Mouse (Mus musculus): ENCODE measurements at regions not wholly inside any gene's neighbourhood (a gene's known extent, or its start where the extent isn't known, plus 50 kb on each side); places are given as distances from the start of the nearest gene placed in this dataset.

DNA sequence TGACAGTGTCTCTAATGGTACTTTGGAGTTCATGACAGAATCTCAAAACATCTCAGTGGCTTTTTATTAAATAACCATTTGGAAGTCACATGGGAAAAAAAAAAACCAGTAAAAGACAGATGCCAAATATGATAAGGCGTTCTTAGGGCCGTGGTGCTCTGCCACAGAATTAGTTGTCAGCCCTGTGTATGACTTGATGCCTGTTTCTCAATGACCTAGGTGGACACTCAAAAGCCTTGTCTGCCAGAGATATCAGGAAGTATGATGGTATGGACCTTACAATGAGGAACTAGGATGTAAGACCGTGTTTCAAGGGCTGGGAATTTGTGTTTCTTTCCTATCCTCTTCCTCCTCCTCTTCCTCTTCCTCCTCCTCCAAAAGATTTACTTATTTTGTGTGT, 364.9 kb downstream of the Cd83 start:
- no peaks in the 10 kb centered on the region for H3K27me3 ChIP-seq
- H3K4me1 ChIP-seq: no peaks in the 10 kb centered on the region
- no peak overlapping the region for H3K4me3 ChIP-seq (replicated peaks)
- 71% methylated on average over 3 of the region's 3 CpGs for WGBS
- H3K9me3 ChIP-seq (replicated peaks): no peaks in the 10 kb centered on the region
- no peak for ATAC-seq (ENCODE audit: insufficient number of reproducible peaks, low FRiP score, low TSS enrichment, low read depth)
- no peak overlapping the region for H3K9ac ChIP-seq
- no peak overlapping the region for H3K27ac ChIP-seq (replicated peaks)
- no peaks in the 10 kb centered on the region for H3K36me3 ChIP-seq
- H3K4me2 ChIP-seq (replicated peaks): no peak overlapping the region

- Histone ChIP-seq H3K9me3 (replicated peaks) (no peaks in the 10 kb centered on the region), H3K27ac (replicated peaks) (no peak overlapping the region), H3K36me3 (no peaks in the 10 kb centered on the region), H3K4me3 (replicated peaks) (no peak overlapping the region), H3K9ac (no peak overlapping the region), H3K27me3 (no peaks in the 10 kb centered on the region), H3K4me1 (no peaks in the 10 kb centered on the region), H3K4me2 (replicated peaks) (no peak overlapping the region)
- ATAC-seq (ENCODE audit: insufficient number of reproducible peaks, low FRiP score, low TSS enrichment, low read depth): no peak
- 83% methylated on average over 6 of the region's 6 CpGs for WGBS
Observed at GRCm38 (mm10) chr13:44151526-44151925, 367.0 kb downstream of the Cd83 start.

- no peaks in the 10 kb centered on the region for H3K36me3 ChIP-seq
- ATAC-seq (ENCODE audit: insufficient number of reproducible peaks, low FRiP score, low TSS enrichment, low read depth): no peak
- no peaks in the 10 kb centered on the region for H3K9me3 ChIP-seq (replicated peaks)
Observed at GRCm38 (mm10) chr13:44152806-44153613, 368.4 kb downstream of the Cd83 start.

DNA sequence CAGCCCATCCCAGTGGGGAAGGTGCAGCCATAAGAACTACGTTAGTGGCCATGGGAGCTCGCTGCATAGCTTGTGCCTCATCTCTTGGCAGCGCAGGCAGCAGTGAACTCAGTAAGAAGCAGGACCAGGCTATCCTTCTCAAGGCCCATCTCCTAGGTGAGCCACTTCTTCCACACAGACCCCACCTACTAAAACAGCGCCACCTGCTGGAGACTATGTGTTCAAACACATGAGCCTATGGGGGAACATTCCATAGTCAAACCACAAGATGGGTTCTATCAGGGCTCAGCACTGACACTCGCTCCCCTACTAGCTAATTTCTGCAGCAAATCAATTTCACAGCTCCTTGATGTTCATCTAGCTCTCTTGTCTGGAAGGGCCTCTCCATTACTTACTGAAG, 369.2 kb downstream of the Cd83 start:
- Histone ChIP-seq H3K4me3 (replicated peaks) (no peak overlapping the region), H3K27me3 (no peaks in the 10 kb centered on the region), H3K4me2 (replicated peaks) (no peak overlapping the region), H3K9ac (no peak overlapping the region), H3K4me1 (no peaks in the 10 kb centered on the region), H3K9me3 (replicated peaks) (no peaks in the 10 kb centered on the region), H3K36me3 (no peaks in the 10 kb centered on the region), H3K27ac (replicated peaks) (no peak overlapping the region)
- ATAC-seq (ENCODE audit: insufficient number of reproducible peaks, low FRiP score, low TSS enrichment, low read depth): no peak
- 89% methylated on average over 5 of the region's 5 CpGs for WGBS

More at GRCm38 (mm10) chr13:44152806-44153613, 368.4 kb downstream of the Cd83 start:
- Histone ChIP-seq H3K4me1 (no peaks in the 10 kb centered on the region), H3K27ac (replicated peaks) (no peak overlapping the region), H3K27me3 (no peaks in the 10 kb centered on the region), H3K9ac (no peak overlapping the region), H3K4me3 (replicated peaks) (no peak overlapping the region), H3K4me2 (replicated peaks) (no peak overlapping the region)
- 35% methylated on average over 10 of the region's 10 CpGs for WGBS

GRCm38 (mm10) chr13:44155956-44156355, 371.4 kb downstream of the Cd83 start:
- no peaks in the 10 kb centered on the region for H3K9me3 ChIP-seq (replicated peaks)
- 79% methylated on average over 4 of the region's 4 CpGs for WGBS
- H3K4me3 ChIP-seq (replicated peaks): no peak overlapping the region
- ATAC-seq (ENCODE audit: insufficient number of reproducible peaks, low FRiP score, low TSS enrichment, low read depth): no peak
- H3K36me3 ChIP-seq: no peaks in the 10 kb centered on the region
- H3K27ac ChIP-seq (replicated peaks): no peak overlapping the region
- no peaks in the 10 kb centered on the region for H3K4me1 ChIP-seq
- H3K9ac ChIP-seq: no peak overlapping the region
- H3K27me3 ChIP-seq: no peaks in the 10 kb centered on the region
- no peak overlapping the region for H3K4me2 ChIP-seq (replicated peaks)

GRCm38 (mm10) chr13:44156546-44156945, 372.0 kb downstream of the Cd83 start:
- Histone ChIP-seq H3K27ac (replicated peaks) (no peak overlapping the region), H3K27me3 (no peaks in the 10 kb centered on the region), H3K9ac (no peak overlapping the region), H3K36me3 (no peaks in the 10 kb centered on the region), H3K4me1 (no peaks in the 10 kb centered on the region), H3K4me2 (replicated peaks) (no peak overlapping the region), H3K9me3 (replicated peaks) (no peaks in the 10 kb centered on the region), H3K4me3 (replicated peaks) (no peak overlapping the region)
- ATAC-seq (ENCODE audit: insufficient number of reproducible peaks, low FRiP score, low TSS enrichment, low read depth): no peak
- WGBS: 65% methylated on average over 3 of the region's 3 CpGs

DNA sequence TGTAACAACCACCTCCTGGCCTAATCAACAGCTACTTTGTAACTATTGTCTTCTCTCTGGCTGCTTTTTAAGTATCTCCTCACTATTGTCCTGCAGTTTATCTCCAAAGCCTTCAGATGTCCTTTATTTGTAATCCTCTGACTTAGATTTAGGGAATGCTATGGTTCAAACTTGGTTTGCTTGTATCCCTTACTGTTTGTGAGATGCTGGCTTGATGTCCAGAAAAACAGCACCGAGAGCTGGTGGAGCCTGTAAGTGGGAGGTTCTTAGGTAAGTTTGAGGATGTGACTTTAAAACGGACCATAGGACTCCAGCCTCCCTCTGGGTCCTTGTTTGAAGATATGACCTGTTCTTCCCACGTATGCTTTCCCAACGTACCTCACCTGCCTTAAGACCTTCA, 372.7 kb downstream of the Cd83 start:
- no peaks in the 10 kb centered on the region for H3K9me3 ChIP-seq (replicated peaks)
- no peaks in the 10 kb centered on the region for H3K36me3 ChIP-seq
- no peaks in the 10 kb centered on the region for H3K4me1 ChIP-seq
- no peak overlapping the region for H3K27ac ChIP-seq (replicated peaks)
- no peaks in the 10 kb centered on the region for H3K27me3 ChIP-seq
- no peak overlapping the region for H3K9ac ChIP-seq
- ATAC-seq (ENCODE audit: insufficient number of reproducible peaks, low FRiP score, low TSS enrichment, low read depth): no peak
- H3K4me2 ChIP-seq (replicated peaks): no peak overlapping the region
- H3K4me3 ChIP-seq (replicated peaks): no peak overlapping the region
- WGBS: 80% methylated on average over 4 of the region's 4 CpGs

GRCm38 (mm10) chr13:44158364-44158763, 373.8 kb downstream of the Cd83 start:
- no peak for ATAC-seq (ENCODE audit: insufficient number of reproducible peaks, low FRiP score, low TSS enrichment, low read depth)
- Histone ChIP-seq H3K9me3 (replicated peaks) (no peaks in the 10 kb centered on the region), H3K36me3 (no peaks in the 10 kb centered on the region), H3K4me1 (no peaks in the 10 kb centered on the region), H3K4me2 (replicated peaks) (no peak overlapping the region), H3K27me3 (no peaks in the 10 kb centered on the region), H3K27ac (replicated peaks) (no peak overlapping the region), H3K9ac (no peak overlapping the region), H3K4me3 (replicated peaks) (no peak overlapping the region)
- WGBS: 77% methylated on average over 6 of the region's 6 CpGs

- Histone ChIP-seq H3K4me2 (replicated peaks) (no peak overlapping the region), H3K9me3 (replicated peaks) (no peaks in the 10 kb centered on the region), H3K4me1 (no peaks in the 10 kb centered on the region), H3K9ac (no peak overlapping the region), H3K36me3 (no peaks in the 10 kb centered on the region), H3K27ac (replicated peaks) (no peak overlapping the region), H3K4me3 (replicated peaks) (no peak overlapping the region), H3K27me3 (no peaks in the 10 kb centered on the region)
- no peak for ATAC-seq (ENCODE audit: insufficient number of reproducible peaks, low FRiP score, low TSS enrichment, low read depth)
- WGBS: 80% methylated on average over 2 of the region's 2 CpGs
Observed at GRCm38 (mm10) chr13:44159346-44159745, 374.8 kb downstream of the Cd83 start.

GRCm38 (mm10) chr13:44164746-44165145, 380.2 kb downstream of the Cd83 start:
- Histone ChIP-seq H3K27ac (replicated peaks) (no peak overlapping the region), H3K9ac (no peak overlapping the region), H3K36me3 (no peaks in the 10 kb centered on the region), H3K4me1 (peaks cover 10% of the 10 kb centered on the region; the same call in 1 of the 2 replicates), H3K9me3 (replicated peaks) (no peaks in the 10 kb centered on the region), H3K27me3 (no peaks in the 10 kb centered on the region), H3K4me3 (replicated peaks) (no peak overlapping the region), H3K4me2 (replicated peaks) (no peak overlapping the region)
- ATAC-seq (ENCODE audit: insufficient number of reproducible peaks, low FRiP score, low TSS enrichment, low read depth): no peak

- no peak for ATAC-seq (ENCODE audit: insufficient number of reproducible peaks, low FRiP score, low TSS enrichment, low read depth)
Observed at GRCm38 (mm10) chr13:44167186-44167585, 382.6 kb downstream of the Cd83 start.

GRCm38 (mm10) chr13:44168186-44168585, 383.6 kb downstream of the Cd83 start:
- no peak for ATAC-seq (ENCODE audit: insufficient number of reproducible peaks, low FRiP score, low TSS enrichment, low read depth)
- Histone ChIP-seq H3K4me3 (replicated peaks) (no peak overlapping the region), H3K9ac (no peak overlapping the region), H3K27ac (replicated peaks) (no peak overlapping the region), H3K9me3 (replicated peaks) (no peaks in the 10 kb centered on the region), H3K27me3 (no peaks in the 10 kb centered on the region), H3K4me1 (peaks cover 10% of the 10 kb centered on the region; the same call in 1 of the 2 replicates), H3K36me3 (no peaks in the 10 kb centered on the region), H3K4me2 (replicated peaks) (no peak overlapping the region)
- 54% methylated on average over 5 of the region's 5 CpGs for WGBS

More at GRCm38 (mm10) chr13:44167186-44167585, 382.6 kb downstream of the Cd83 start:
- WGBS: 26% methylated on average over 9 of the region's 9 CpGs
- Histone ChIP-seq H3K27ac (replicated peaks) (no peak overlapping the region), H3K9me3 (replicated peaks) (no peaks in the 10 kb centered on the region), H3K4me3 (replicated peaks) (no peak overlapping the region), H3K4me2 (replicated peaks) (0 out of 2 replicates have a peak overlapping the region, but pooled peaks have one; percentile 4), H3K27me3 (no peaks in the 10 kb centered on the region), H3K36me3 (no peaks in the 10 kb centered on the region), H3K4me1 (peaks cover 10% of the 10 kb centered on the region; the same call in 1 of the 2 replicates), H3K9ac (no peak overlapping the region)

Measured in embryonic facial prominence, embryonic 15.5 days (tissue).